Mouse (Mus musculus): ENCODE data around the gene Ly6g6f.

The Ly6g6f gene

DNA sequence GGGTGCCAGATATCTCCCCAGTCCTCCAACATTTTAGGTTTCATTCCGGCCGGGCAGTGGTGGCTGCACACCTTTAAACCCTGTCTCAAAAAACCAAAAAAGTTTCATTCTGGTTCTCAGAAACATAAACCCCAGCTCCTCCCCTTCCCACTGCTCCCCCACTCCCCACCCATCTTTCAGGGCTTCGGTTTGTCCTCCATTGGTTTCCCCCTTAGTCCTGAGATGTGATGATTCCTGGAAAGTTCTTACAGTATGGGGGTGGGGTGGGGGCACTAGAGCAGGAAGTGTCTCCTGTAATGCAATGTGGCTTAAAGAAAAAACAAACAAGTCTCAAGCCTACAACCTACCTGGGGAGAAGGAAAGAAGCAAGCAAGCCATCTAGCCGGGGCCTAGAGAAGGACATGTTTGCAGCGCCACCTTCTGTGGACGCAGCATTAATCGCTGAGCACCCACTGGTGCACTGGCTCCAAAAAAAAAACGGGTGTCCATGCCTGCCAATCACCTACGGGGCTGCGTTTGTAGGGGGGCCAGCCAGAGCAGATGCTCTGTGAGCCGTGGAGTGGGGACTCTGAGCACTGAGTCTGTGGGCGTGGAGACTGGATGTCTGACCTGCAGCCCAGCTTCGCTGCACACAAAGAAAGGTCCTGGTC is 20.5 kb upstream of the Ly6g6f start:
- DNase-seq (ENCODE audit: low spot score), result no peak

DNA sequence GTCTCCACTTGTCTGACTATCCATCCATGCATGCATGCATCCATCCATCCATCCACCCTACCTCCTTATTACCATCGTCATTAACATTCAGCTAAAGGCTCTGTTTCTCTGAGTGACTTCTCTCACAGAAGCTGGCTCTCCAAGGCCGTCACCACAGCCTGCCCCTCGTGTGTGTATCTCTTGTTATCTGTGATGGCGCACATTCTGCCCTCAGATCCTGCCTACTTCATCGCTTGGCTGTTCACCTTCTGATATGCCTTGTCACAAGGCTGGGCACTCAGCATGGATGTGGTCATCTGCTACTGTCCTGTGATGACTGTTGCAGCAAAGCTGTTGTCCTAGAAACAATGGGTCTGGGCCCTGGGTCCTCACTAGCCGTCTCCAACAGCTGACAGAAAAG is 19.3 kb upstream of the Ly6g6f start:
- DNase-seq (ENCODE audit: low spot score), result no peak

- DNase-seq (ENCODE audit: low spot score), result no peak
These were observed 18.7 kb upstream of the Ly6g6f start for GRCm38 (mm10) chr17:35104079-35104478.

DNA sequence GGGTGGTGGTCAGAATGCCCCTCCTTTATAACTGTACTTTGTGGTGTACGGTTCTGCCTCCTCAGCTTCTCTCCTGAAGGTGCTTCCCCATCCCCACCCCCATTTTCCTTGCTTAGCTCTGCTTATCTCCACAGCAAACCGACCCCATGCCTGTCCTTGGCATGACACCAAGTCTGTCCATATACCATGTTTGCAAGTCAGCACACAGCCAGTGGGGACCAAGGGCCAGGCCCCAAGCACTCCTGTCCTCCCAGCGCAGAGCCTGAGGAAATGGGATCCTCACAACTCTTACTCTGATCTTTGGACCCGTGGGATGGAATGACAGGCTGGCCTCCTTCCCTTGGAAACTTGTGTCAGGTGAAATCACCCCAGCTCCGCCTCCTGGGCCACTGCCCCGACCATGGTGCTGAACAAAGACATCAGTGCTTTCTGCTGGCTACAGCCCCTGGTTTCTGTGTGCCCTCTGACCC is 17.8 kb upstream of the Ly6g6f start:
- peak; percentile 30 for DNase-seq (ENCODE audit: low spot score)

- DNase-seq (ENCODE audit: low spot score), result no peak
These were observed 16.9 kb upstream of the Ly6g6f start for GRCm38 (mm10) chr17:35102299-35102698.

DNA sequence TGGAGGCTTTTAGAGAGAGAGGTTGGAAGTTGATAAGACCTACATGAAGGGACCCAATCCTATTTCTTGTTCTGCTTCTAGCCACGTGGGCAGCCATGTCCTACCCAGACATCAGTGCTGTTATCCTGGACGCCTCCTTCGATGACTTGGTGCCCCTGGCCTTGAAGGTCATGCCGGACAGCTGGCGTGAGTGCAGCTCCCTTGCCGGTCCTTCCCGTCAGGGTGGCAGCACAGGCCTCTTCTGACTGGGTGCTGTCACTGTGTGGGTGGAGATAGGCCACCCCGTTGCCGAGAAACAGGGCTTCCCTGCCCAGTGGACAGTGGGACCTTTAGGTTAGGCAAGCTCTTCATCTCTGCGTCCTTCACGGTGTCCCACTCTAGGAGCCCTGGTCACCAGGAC is 15.8 kb upstream of the Ly6g6f start:
- no peak for DNase-seq (ENCODE audit: low spot score)

GRCm38 (mm10) chr17:35100196-35100765 is 14.9 kb upstream of the Ly6g6f start:
- no peak for DNase-seq (ENCODE audit: low spot score)

- DNase-seq (ENCODE audit: low spot score), result no peak
These were observed 11.8 kb upstream of the Ly6g6f start for GRCm38 (mm10) chr17:35097164-35097655.

GRCm38 (mm10) chr17:35096597-35096996 is 11.2 kb upstream of the Ly6g6f start:
- no peak for DNase-seq (ENCODE audit: low spot score)

GRCm38 (mm10) chr17:35094475-35095365 is 9.3 kb upstream of the Ly6g6f start:
- DNase-seq (ENCODE audit: low spot score), result no peak

GRCm38 (mm10) chr17:35092403-35093198 is 7.2 kb upstream of the Ly6g6f start:
- DNase-seq (ENCODE audit: low spot score), result no peak

DNA sequence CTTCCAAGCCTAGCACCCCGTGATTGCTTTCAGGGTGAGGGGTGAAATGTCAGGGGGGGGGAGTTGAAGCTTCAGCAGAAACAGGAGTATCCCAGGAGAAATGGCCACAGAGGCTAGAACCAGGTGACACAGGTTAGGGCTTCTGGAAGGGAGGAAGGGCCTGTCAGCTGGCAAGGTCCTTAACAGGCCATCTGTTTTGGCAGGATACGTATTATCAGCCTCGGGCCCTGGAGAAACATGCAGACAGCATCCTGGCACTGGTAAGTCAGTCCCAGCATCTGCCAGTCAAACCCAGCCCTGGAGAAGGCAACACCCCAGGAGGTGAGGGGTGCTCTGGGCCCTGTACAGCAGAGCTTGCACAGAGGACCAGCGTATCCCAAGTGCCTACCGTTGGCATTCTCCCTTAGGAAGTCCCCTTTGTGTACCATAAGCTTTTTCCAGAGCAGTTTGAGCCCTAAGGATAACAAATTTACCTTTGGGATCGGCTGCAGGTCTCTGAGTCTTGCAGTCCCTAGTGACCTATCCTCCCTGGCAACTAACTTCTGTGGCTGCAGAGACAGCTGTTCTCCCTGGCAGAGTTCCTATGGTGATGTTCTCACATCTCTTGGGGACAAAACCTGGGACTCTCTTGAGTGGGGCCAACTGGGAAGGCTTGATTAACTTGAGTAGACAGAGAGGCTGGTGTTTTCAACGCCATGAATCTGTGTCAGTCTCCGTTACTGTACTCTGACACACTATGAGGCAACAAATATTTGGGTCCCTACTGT is 4.9 kb upstream of the Ly6g6f start:
- DNase-seq (ENCODE audit: low spot score), result peak; percentile 80

- DNase-seq (ENCODE audit: low spot score), result peak; percentile 93
These were observed 3.6 kb upstream of the Ly6g6f start, which contains the start of gene Abhd16a for GRCm38 (mm10) chr17:35088825-35089644. Gene Abhd16a, plus strand, starts transcription at chr17:35089263.

DNA sequence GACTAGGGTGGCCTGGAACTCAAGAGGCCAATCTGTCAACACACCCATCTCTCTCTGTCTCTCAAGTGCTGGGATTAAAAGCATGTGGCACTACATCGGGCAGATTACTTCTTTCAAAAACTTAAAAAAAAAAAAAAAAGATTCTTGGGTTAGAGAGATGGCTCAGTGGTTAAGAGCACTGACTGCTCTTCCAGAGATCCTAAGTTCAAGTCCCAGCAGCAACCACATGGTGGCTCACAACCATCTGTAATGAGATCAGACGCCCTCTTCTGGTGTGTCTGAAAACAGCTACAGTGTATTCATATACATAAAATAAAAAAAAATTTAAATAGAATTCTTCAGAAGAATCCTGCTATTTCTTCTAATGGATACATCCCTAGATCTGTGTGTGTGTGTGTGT is 2.7 kb upstream of the Ly6g6f start:
- DNase-seq (ENCODE audit: low spot score), result peak; percentile 35

GRCm38 (mm10) chr17:35083929-35084497 is 1.4 kb downstream of the Ly6g6f start:
- no peak for DNase-seq (ENCODE audit: low spot score)

GRCm38 (mm10) chr17:35082841-35083576 is 2.4 kb downstream of the Ly6g6f start:
- DNase-seq (ENCODE audit: low spot score), result no peak

GRCm38 (mm10) chr17:35080710-35081109 is 4.7 kb downstream of the Ly6g6f start:
- DNase-seq (ENCODE audit: low spot score), result no peak

- no peak for DNase-seq (ENCODE audit: low spot score)
These were observed 5.2 kb downstream of the Ly6g6f start for GRCm38 (mm10) chr17:35080248-35080647.

DNA sequence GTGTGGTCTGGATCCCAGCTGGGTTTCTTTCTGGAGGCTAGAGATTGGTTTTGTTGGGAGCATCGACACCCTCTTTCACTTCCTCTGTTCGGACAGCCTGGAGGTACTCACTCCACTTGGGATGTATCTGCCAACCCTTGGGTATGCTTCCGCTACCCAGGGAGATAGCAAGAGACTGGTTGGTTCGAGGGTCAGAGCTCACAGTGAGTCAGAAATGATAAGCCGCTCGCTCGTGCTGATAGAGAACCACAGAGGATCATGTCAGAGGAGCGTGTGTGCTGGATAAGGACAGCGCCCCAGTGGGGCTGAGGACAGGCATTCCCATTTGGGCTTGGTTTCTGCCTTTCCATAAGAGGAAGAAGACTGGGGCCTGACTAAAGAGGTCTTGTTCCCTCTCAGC is 5.6 kb downstream of the Ly6g6f start:
- no peak for DNase-seq (ENCODE audit: low spot score)

Measured in adipocyte (in vitro differentiated cells).